Mouse (Mus musculus): Measurements from ENCODE around the gene Lyar. TPM values are rescaled to one million over a fixed set of nuclear protein-coding genes. Genes with fewer than 3 reads are reported as not detected.

Lyar gene
- 137 and 169 TPM in 2 replicates for polyA plus RNA-seq (2016; fragmentation: Nextera tagmentation; extraction: Ambion mirVana)

- H3K9me3 ChIP-seq (replicated peaks): no peaks in the 10 kb centered on the region
- H3K27me3 ChIP-seq (ENCODE audit: low read depth, poor library complexity, severe bottlenecking): no peaks in the 10 kb centered on the region
- H3K36me3 ChIP-seq: peaks cover 46% of the 10 kb centered on the region
- peak within 1 kb of the TSS; percentile 85 for H3K4me3 ChIP-seq
- DNase-seq (ENCODE audit: low spot score): peak; percentile 94
- peaks cover 28% of the 10 kb centered on the region for H3K4me1 ChIP-seq
- under 1% methylated on average over 54 of the region's 55 CpGs for WGBS
- peak within 1 kb of the TSS; percentile 87 for H3K27ac ChIP-seq (replicated peaks)
These were observed at the start of gene Lyar, which contains the start of gene Zbtb49 for GRCm38 (mm10) chr5:38220328-38220912. Gene Lyar, plus strand, starts transcription at chr5:38220470. Gene Zbtb49, minus strand, starts transcription at chr5:38220457.

DNA sequence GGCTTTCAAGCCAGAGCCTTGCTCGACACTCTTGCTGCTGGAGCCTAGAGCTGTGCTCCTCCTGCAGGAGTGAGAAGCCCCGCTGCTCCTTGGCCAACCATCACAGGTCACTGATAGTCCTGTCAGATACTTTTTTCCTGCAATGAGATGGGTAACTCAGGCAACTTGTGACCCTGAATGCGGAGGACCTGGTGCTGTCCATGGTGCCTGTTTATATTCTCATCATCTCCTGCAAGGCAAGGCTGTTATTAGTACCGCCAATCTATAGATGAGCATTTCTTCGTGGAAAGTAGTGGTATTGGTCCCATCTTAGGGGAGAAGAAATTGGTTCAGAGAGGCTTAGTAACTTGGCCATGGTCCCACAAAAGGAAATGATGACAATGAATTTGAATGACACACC is 46.5 kb upstream of the Lyar start:
- no peak overlapping the region for H3K27ac ChIP-seq (replicated peaks)
- no peaks in the 10 kb centered on the region for H3K36me3 ChIP-seq

GRCm38 (mm10) chr5:38174256-38174912 is 45.9 kb upstream of the Lyar start:
- 85% methylated on average over 16 of the region's 16 CpGs for WGBS
- no peaks in the 10 kb centered on the region for H3K36me3 ChIP-seq
- H3K4me1 ChIP-seq: no peaks in the 10 kb centered on the region
- no peaks in the 10 kb centered on the region; the same call in 1 of the 2 replicates for H3K9me3 ChIP-seq (replicated peaks)
- no peak for DNase-seq (ENCODE audit: low spot score)
- no peaks in the 10 kb centered on the region; the same call in 1 of the 2 replicates for H3K27me3 ChIP-seq (ENCODE audit: low read depth, poor library complexity, severe bottlenecking)
- H3K27ac ChIP-seq (replicated peaks): no peak overlapping the region
- H3K4me3 ChIP-seq: no peak overlapping the region

More for the DNA sequence above, 46.5 kb upstream of the Lyar start:
- Histone ChIP-seq H3K4me1 (no peaks in the 10 kb centered on the region), H3K4me3 (no peak overlapping the region), H3K27me3 (ENCODE audit: low read depth, poor library complexity, severe bottlenecking) (no peaks in the 10 kb centered on the region; the same call in 1 of the 2 replicates), H3K9me3 (replicated peaks) (no peaks in the 10 kb centered on the region; the same call in 1 of the 2 replicates)
- WGBS: 62% methylated on average over 5 of the region's 5 CpGs
- no peak for DNase-seq (ENCODE audit: low spot score)

- H3K4me3 ChIP-seq: no peak overlapping the region
- H3K27ac ChIP-seq (replicated peaks): no peak overlapping the region
- no peak for DNase-seq (ENCODE audit: low spot score)
- no peaks in the 10 kb centered on the region for H3K4me1 ChIP-seq
- no peaks in the 10 kb centered on the region for H3K36me3 ChIP-seq
- H3K9me3 ChIP-seq (replicated peaks): no peaks in the 10 kb centered on the region; the same call in 1 of the 2 replicates
- 89% methylated on average over 6 of the region's 6 CpGs for WGBS
- no peaks in the 10 kb centered on the region; the same call in 1 of the 2 replicates for H3K27me3 ChIP-seq (ENCODE audit: low read depth, poor library complexity, severe bottlenecking)
These were observed 35.5 kb upstream of the Lyar start for GRCm38 (mm10) chr5:38184688-38185285.

DNA sequence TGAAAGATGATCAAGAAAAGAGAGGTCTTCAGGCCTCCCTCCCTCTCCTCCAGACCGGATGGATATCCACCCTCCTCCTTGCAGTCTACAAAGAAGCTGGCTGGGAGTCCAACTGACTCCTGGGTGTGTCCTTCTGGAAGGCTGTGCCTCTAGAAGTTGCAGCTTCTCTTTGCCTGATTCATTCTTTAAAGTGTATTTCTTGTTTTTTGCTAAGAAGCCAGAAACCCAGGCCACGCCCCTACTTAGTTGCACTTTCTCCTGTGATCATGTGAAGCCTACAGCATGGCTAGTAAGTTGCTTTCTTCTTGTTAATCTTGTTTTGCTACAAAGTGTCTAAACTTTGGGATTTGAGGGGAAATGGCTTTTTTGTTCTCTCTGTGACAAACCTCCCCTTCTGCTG is 33.3 kb upstream of the Lyar start:
- DNase-seq (ENCODE audit: low spot score): no peak
- Histone ChIP-seq H3K4me1 (no peaks in the 10 kb centered on the region), H3K36me3 (no peaks in the 10 kb centered on the region), H3K4me3 (no peak overlapping the region), H3K27me3 (ENCODE audit: low read depth, poor library complexity, severe bottlenecking) (no peaks in the 10 kb centered on the region; the same call in 1 of the 2 replicates), H3K9me3 (replicated peaks) (no peaks in the 10 kb centered on the region; the same call in 1 of the 2 replicates), H3K27ac (replicated peaks) (no peak overlapping the region)
- WGBS: 84% methylated on average over 2 of the region's 2 CpGs

DNA sequence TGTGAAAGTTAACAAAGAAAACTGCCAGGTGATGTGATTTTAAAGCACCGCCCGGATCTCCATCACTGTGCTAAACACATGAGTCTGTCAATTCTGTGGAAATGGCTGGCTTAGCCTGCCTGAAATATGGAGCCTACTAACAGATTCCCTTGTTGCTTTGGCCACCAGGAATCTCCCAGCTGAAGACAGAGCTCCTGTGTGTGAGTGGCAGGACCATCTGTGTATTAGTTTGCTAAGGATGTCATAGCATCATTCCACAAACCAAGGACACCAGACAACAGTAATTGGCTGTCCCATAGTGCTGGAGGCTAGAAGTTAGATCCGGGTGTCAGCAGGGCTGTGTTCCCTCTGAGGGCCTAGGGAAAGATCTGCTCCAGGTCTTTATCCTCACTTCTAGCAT is 29.4 kb upstream of the Lyar start:
- 90% methylated on average over 3 of the region's 3 CpGs for WGBS
- peaks cover 30% of the 10 kb centered on the region for H3K27me3 ChIP-seq (ENCODE audit: low read depth, poor library complexity, severe bottlenecking)
- H3K4me1 ChIP-seq: peaks cover 14% of the 10 kb centered on the region
- no peak overlapping the region for H3K27ac ChIP-seq (replicated peaks)
- no peak overlapping the region for H3K4me3 ChIP-seq
- no peaks in the 10 kb centered on the region for H3K36me3 ChIP-seq
- DNase-seq (ENCODE audit: low spot score): no peak
- H3K9me3 ChIP-seq (replicated peaks): no peaks in the 10 kb centered on the region; the same call in 1 of the 2 replicates

- no peak for DNase-seq (ENCODE audit: low spot score)
- WGBS: 8% methylated on average over 2 of the region's 2 CpGs
These were observed 25.3 kb upstream of the Lyar start for GRCm38 (mm10) chr5:38194946-38195345.

GRCm38 (mm10) chr5:38195941-38196340 is 24.3 kb upstream of the Lyar start:
- Histone ChIP-seq H3K4me1 (peaks cover 14% of the 10 kb centered on the region), H3K36me3 (peaks cover 18% of the 10 kb centered on the region), H3K4me3 (no peak overlapping the region), H3K27me3 (ENCODE audit: low read depth, poor library complexity, severe bottlenecking) (peaks cover 43% of the 10 kb centered on the region), H3K9me3 (replicated peaks) (no peaks in the 10 kb centered on the region), H3K27ac (replicated peaks) (no peak overlapping the region)
- no peak for DNase-seq (ENCODE audit: low spot score)

More at GRCm38 (mm10) chr5:38194946-38195345, 25.3 kb upstream of the Lyar start:
- H3K27ac ChIP-seq (replicated peaks): no peak overlapping the region
- no peaks in the 10 kb centered on the region; the same call in 1 of the 2 replicates for H3K9me3 ChIP-seq (replicated peaks)
- H3K4me1 ChIP-seq: peaks cover 14% of the 10 kb centered on the region
- H3K27me3 ChIP-seq (ENCODE audit: low read depth, poor library complexity, severe bottlenecking): peaks cover 43% of the 10 kb centered on the region
- H3K4me3 ChIP-seq: no peak overlapping the region
- peaks cover 10% of the 10 kb centered on the region; the same call in 1 of the 2 replicates for H3K36me3 ChIP-seq

DNA sequence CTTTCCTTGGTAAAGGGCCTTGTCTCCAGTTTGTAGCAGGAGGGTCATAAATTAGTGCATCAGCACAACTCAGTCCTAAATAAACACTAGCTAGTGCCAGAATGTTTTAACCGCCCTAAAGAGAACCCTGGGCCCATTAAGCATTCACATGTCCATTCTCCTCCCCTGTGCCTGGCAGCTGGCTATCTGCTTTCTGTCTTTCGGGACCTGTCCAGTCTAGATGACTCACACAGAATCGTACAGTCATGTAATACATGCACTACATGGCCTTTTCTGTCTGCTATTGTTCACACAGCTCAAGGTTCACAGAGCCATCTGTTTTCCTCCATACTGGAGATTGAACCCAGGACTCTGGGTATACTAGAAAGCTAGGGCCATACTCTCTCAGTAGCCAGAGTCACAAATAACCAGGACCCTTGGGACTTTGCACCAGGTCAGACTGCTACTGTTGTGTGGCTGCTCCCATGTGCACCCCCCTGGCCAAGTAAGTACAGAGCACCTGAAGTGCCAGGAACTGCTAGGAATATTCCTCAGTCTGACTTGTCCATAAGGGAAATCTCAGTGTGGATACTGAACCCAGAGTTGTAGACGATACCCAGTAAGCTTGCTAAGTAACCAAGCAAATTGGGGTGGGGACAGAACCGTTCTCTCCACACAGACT is 23.3 kb upstream of the Lyar start:
- Histone ChIP-seq H3K4me3 (no peak overlapping the region), H3K9me3 (replicated peaks) (no peaks in the 10 kb centered on the region), H3K27ac (replicated peaks) (no peak overlapping the region), H3K36me3 (peaks cover 28% of the 10 kb centered on the region), H3K4me1 (peaks cover 14% of the 10 kb centered on the region), H3K27me3 (ENCODE audit: low read depth, poor library complexity, severe bottlenecking) (peaks cover 43% of the 10 kb centered on the region)
- 79% methylated on average over 5 of the region's 5 CpGs for WGBS
- no peak for DNase-seq (ENCODE audit: low spot score)

GRCm38 (mm10) chr5:38197482-38197823 is 22.8 kb upstream of the Lyar start:
- DNase-seq (ENCODE audit: low spot score): peak; percentile 88
- no peak overlapping the region for H3K4me3 ChIP-seq
- peaks cover 39% of the 10 kb centered on the region for H3K27me3 ChIP-seq (ENCODE audit: low read depth, poor library complexity, severe bottlenecking)
- H3K9me3 ChIP-seq (replicated peaks): no peaks in the 10 kb centered on the region
- 26% methylated on average over 7 of the region's 7 CpGs for whole genome bisulfite sequencing
- no peak overlapping the region for H3K27ac ChIP-seq (replicated peaks)
- H3K4me1 ChIP-seq: peaks cover 14% of the 10 kb centered on the region
- H3K36me3 ChIP-seq: peaks cover 33% of the 10 kb centered on the region

- peaks cover 56% of the 10 kb centered on the region for H3K36me3 ChIP-seq
- WGBS: 90% methylated on average over 2 of the region's 2 CpGs
These were observed 20.6 kb upstream of the Lyar start for GRCm38 (mm10) chr5:38199686-38200085.

DNA sequence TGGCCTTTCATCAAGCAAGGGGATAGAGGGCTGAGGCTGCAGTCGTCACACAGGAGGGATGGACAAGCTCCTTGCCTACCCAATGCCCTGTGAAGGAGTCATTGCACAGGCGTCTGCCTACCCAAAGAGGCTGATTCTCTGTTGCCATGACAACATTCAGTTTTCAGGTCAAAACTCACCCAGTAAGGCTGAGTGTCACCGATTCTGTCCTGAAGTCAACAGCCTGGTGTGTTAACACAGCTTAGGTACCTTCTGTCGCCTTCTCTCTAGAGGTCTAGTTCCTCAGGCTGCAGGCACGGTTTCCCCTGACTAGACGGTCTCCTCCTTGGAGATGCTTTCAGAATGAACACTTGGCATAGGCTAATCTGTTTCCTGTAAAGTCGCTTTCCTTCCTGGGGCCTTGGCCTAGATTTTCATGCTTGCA is 15.0 kb upstream of the Lyar start:
- H3K36me3 ChIP-seq: peaks cover 85% of the 10 kb centered on the region
- no peaks in the 10 kb centered on the region for H3K9me3 ChIP-seq (replicated peaks)
- no peak overlapping the region for H3K4me3 ChIP-seq
- 88% methylated on average over 7 of the region's 7 CpGs for WGBS
- no peaks in the 10 kb centered on the region for H3K4me1 ChIP-seq
- no peak overlapping the region for H3K27ac ChIP-seq (replicated peaks)
- no peak for DNase-seq (ENCODE audit: low spot score)
- H3K27me3 ChIP-seq (ENCODE audit: low read depth, poor library complexity, severe bottlenecking): no peaks in the 10 kb centered on the region

More at GRCm38 (mm10) chr5:38199686-38200085, 20.6 kb upstream of the Lyar start:
- Histone ChIP-seq H3K4me3 (no peak overlapping the region), H3K27ac (replicated peaks) (no peak overlapping the region), H3K4me1 (peaks cover 8% of the 10 kb centered on the region), H3K27me3 (ENCODE audit: low read depth, poor library complexity, severe bottlenecking) (peaks cover 20% of the 10 kb centered on the region), H3K9me3 (replicated peaks) (no peaks in the 10 kb centered on the region)
- no peak for DNase-seq (ENCODE audit: low spot score)
